Mouse (Mus musculus) CH12.LX (cell line): ENCODE data around the gene Sdf4. TPM values are rescaled to one million over a fixed set of nuclear protein-coding genes. Genes with fewer than 3 reads are reported as not detected.

Experiments
- DNase-seq: peaks from one replicate; pipeline ENCODE4 v3.0.0-alpha.2; 2013; ENCODE audit errors: extremely low read depth
- H3K27ac ChIP-seq: 2 replicates; pipeline ENCODE4 v1.5.1; 2012; ENCODE audit warnings: low read depth, mild to moderate bottlenecking, control low read depth, moderate library complexity; ENCODE audit not compliant: insufficient read depth
- H3K27me3 ChIP-seq: replicated peaks from 2 replicates; pipeline ENCODE3; 2012; ENCODE audit warnings: inconsistent platforms
- H3K36me3 ChIP-seq, 2 experiments: replicated peaks in 1 of 2; 2 replicates each; pipeline versions ENCODE3 to v1.6.1; 2012; ENCODE audit warnings: inconsistent platforms in 1 of 2, low read length in 1 of 2, mild to moderate bottlenecking in 1 of 2, mixed read lengths in 1 of 2, moderate library complexity in 1 of 2; ENCODE audit not compliant: control insufficient read depth in 1 of 2, insufficient read depth in 1 of 2
- H3K4me1 ChIP-seq, 2 experiments: 2 replicates each; pipeline ENCODE4 v1.6.1; 2012; ENCODE audit warnings: inconsistent platforms in 1 of 2, moderate library complexity in 1 of 2; ENCODE audit not compliant: insufficient read depth in 2 of 2, control insufficient read depth in 1 of 2
- H3K4me2 ChIP-seq: 2 replicates; pipeline ENCODE4 v1.6.1; 2012; ENCODE audit warnings: low read depth, mild to moderate bottlenecking, control low read depth; ENCODE audit not compliant: poor library complexity, insufficient read depth, severe bottlenecking
- H3K4me3 ChIP-seq, 3 experiments: fragments of 150-350 bp in 1 of 3; sonication (generic) in 1 of 3; replicated peaks in 1 of 3; 2 replicates each; pipeline versions ENCODE3 to v1.5.1; 2011 to 2012; ENCODE audit warnings: low read depth in 2 of 3, low read length in 2 of 3, mild to moderate bottlenecking in 2 of 3, moderate library complexity in 2 of 3, control low read depth in 1 of 3, improper control_type of control experiment in 1 of 3, inconsistent platforms in 1 of 3, mixed read lengths in 1 of 3; ENCODE audit not compliant: poor library complexity in 1 of 3
- H3K79me2 ChIP-seq: replicated peaks from 2 replicates; pipeline ENCODE4 v1.6.1; 2012; ENCODE audit warnings: mild to moderate bottlenecking, moderate library complexity; ENCODE audit not compliant: control insufficient read depth, poor library complexity, insufficient read depth, severe bottlenecking; ENCODE audit errors: extremely low read depth
- H3K9ac ChIP-seq: 2 replicates; pipeline ENCODE4 v1.6.1; 2012; ENCODE audit warnings: low read depth, mild to moderate bottlenecking, control low read depth, moderate library complexity; ENCODE audit not compliant: insufficient read depth
- H3K9me3 ChIP-seq: replicated peaks from 2 replicates; pipeline ENCODE3; 2012; ENCODE audit warnings: low read length, inconsistent platforms, mixed read lengths
- CHD2 ChIP-seq: IDR thresholded peaks from 2 replicates; pipeline ENCODE4 v1.6.1; 2011; ENCODE audit warnings: low read length, improper control_type of control experiment
- CTCF ChIP-seq, 2 experiments: IDR thresholded peaks in 1 of 2; conservative IDR thresholded peaks in 1 of 2; 2 replicates each; pipeline ENCODE4 v1.5.1; 2011 to 2012; ENCODE audit warnings: low read depth in 2 of 2, low read length in 2 of 2, improper control_type of control experiment in 1 of 2, inconsistent platforms in 1 of 2, mild to moderate bottlenecking in 1 of 2, moderate library complexity in 1 of 2
- ELF1 ChIP-seq: IDR thresholded peaks from 2 replicates; pipeline ENCODE4 v1.6.1; 2014; ENCODE audit warnings: low read depth, mild to moderate bottlenecking, inconsistent platforms, low read length, improper control_type of control experiment
- EP300 ChIP-seq: IDR thresholded peaks from 2 replicates; pipeline ENCODE4 v1.6.1; 2011; ENCODE audit warnings: low read length, improper control_type of control experiment
- ETS1 ChIP-seq: conservative IDR thresholded peaks from 2 replicates; pipeline ENCODE4 v1.6.1; 2012; ENCODE audit warnings: low read depth, mild to moderate bottlenecking, inconsistent platforms, low read length, improper control_type of control experiment, moderate library complexity
- HCFC1 ChIP-seq: IDR thresholded peaks from 2 replicates; pipeline ENCODE4 v1.6.1; 2012; ENCODE audit warnings: low read depth, mild to moderate bottlenecking, inconsistent platforms, low read length, improper control_type of control experiment
- IRF4 ChIP-seq: IDR thresholded peaks from 2 replicates; pipeline ENCODE4 v1.6.1; 2014; ENCODE audit warnings: low read depth, mild to moderate bottlenecking, inconsistent platforms, low read length, improper control_type of control experiment
- MAFK ChIP-seq: IDR thresholded peaks from 2 replicates; pipeline ENCODE4 v1.6.1; 2011; ENCODE audit warnings: low read length, improper control_type of control experiment; ENCODE audit not compliant: insufficient replicate concordance
- MEF2A ChIP-seq: IDR thresholded peaks from 2 replicates; pipeline ENCODE4 v1.6.1; 2014; ENCODE audit warnings: low read depth, mild to moderate bottlenecking, inconsistent platforms, low read length, improper control_type of control experiment, borderline replicate concordance
- MXI1 ChIP-seq: IDR thresholded peaks from 2 replicates; pipeline ENCODE4 v1.6.1; 2011; ENCODE audit warnings: mild to moderate bottlenecking, low read depth, low read length, improper control_type of control experiment
- MYC ChIP-seq: IDR thresholded peaks from 2 replicates; pipeline ENCODE4 v1.6.1; 2011; ENCODE audit warnings: low read depth, mild to moderate bottlenecking, improper control_type of control experiment, low read length
- NRF1 ChIP-seq: IDR thresholded peaks from 2 replicates; pipeline ENCODE4 v1.6.1; 2014; ENCODE audit warnings: low read depth, mild to moderate bottlenecking, inconsistent platforms, low read length, improper control_type of control experiment, moderate library complexity
- POLR2A ChIP-seq: IDR thresholded peaks from 2 replicates; pipeline ENCODE4 v1.6.1; 2011; ENCODE audit warnings: low read depth, mild to moderate bottlenecking, improper control_type of control experiment, low read length
- UBTF ChIP-seq: IDR thresholded peaks from 2 replicates; pipeline ENCODE4 v1.6.1; 2012; ENCODE audit warnings: low read depth, mild to moderate bottlenecking, inconsistent platforms, low read length, improper control_type of control experiment, moderate library complexity
- ZC3H11A ChIP-seq: IDR thresholded peaks from 2 replicates; pipeline ENCODE4 v1.6.1; 2012; ENCODE audit warnings: low read depth, mild to moderate bottlenecking, inconsistent platforms, low read length, improper control_type of control experiment
- ZKSCAN1 ChIP-seq: IDR thresholded peaks from 2 replicates; pipeline ENCODE4 v1.6.1; 2012; ENCODE audit warnings: low read depth, inconsistent platforms, low read length, improper control_type of control experiment, borderline replicate concordance
- dilution Hi-C: fragments of 300-500 bp; cut with MboI; formaldehyde crosslinking; loops from 2 replicates; pipeline ENCODE4 v1.14.3; 2020; ENCODE audit warnings: low sequenced_read_pairs; ENCODE audit not compliant: extremely low pct_unique_long_range_greater_than_20kb, extremely low pct_ligation_motif_present
- in situ Hi-C: fragments of 300-500 bp; cut with MboI; formaldehyde crosslinking; loops from 3 replicates; pipeline ENCODE4 v1.14.3; 2019; ENCODE audit warnings: low sequenced_read_pairs, low pct_ligation_motif_present, low pct_unique_long_range_greater_than_20kb, mixed read lengths
- polyA plus RNA-seq: library from polyadenylated mRNA; unstranded; fragments of >175 nt; gene quantifications from 2 replicates; pipeline ENCODE4 v1.2.1, GENCODE M21; 2012; ENCODE audit warnings: low read depth; ENCODE audit not compliant: insufficient read length
- total RNA-seq, 2 experiments: library from RNA; depleted of rRNA; stranded (reverse); fragments of 300-350 nt in 1 of 2; fragments of >200 nt in 1 of 2; gene quantifications; 2 replicates each; pipeline ENCODE4 v1.2.3; 2012 to 2014

Gene Sdf4
- total and polyA plus RNA-seq, 3 experiments: 167 to 211 (median 210) TPM

GRCm38 (mm10) chr4:156013637-156014036, 21.0 kb downstream of the Sdf4 start, which contains the start of gene Tnfrsf4:
Tnfrsf4 (plus strand) TSS chr4:156013843.
- H3K36me3 ChIP-seq: peaks cover 62 to 84% of the 10 kb centered on the region in 2 experiments
- in situ Hi-C loops (no loop called here), dilution Hi-C loops (no loop called here)
- H3K27me3 ChIP-seq: no peaks in the 10 kb centered on the region
- TF ChIP-seq EP300: no peak
- TF ChIP-seq CTCF (conservative IDR thresholded peaks at IDR 0.05 in 1 of 2, IDR thresholded peaks at IDR 0.05 in 1 of 2; ENCODE audit: low read depth in 2 of 2, low read length in 2 of 2): no peak
- TF ChIP-seq POLR2A: peak; percentile 30; the same call in 1 of the 2 replicates
- no peak for TF ChIP-seq IRF4
- no peaks in the 10 kb centered on the region for H3K9me3 ChIP-seq
- H3K4me1 ChIP-seq: peaks cover 11 to 47% of the 10 kb centered on the region in 2 experiments
- DNase-seq: no peak
- no peak within 1 kb of the TSS for H3K4me2 ChIP-seq
- H3K79me2 ChIP-seq: no peaks in the 10 kb centered on the region
- H3K27ac ChIP-seq: no peak within 1 kb of the TSS
- no peak within 1 kb of the TSS for H3K9ac ChIP-seq
- peak within 1 kb of the TSS in 2 of 3 experiments; percentile 38 to 44 for H3K4me3 ChIP-seq

GRCm38 (mm10) chr4:156014436-156014835, 21.8 kb downstream of the Sdf4 start:
- no peak overlapping the region for H3K9ac ChIP-seq
- in situ Hi-C loops: no loop called here
- H3K9me3 ChIP-seq: no peaks in the 10 kb centered on the region
- dilution Hi-C loops: no loop called here
- DNase-seq: no peak
- peaks cover 54 to 77% of the 10 kb centered on the region in 2 experiments for H3K36me3 ChIP-seq
- H3K27me3 ChIP-seq: no peaks in the 10 kb centered on the region
- H3K4me2 ChIP-seq: no peak overlapping the region
- H3K4me3 ChIP-seq: peak overlapping the region in 2 of 3 experiments; percentile 38 to 44
- TF ChIP-seq IRF4 (no peak), CTCF (conservative IDR thresholded peaks at IDR 0.05 in 1 of 2, IDR thresholded peaks at IDR 0.05 in 1 of 2; ENCODE audit: low read depth in 2 of 2, low read length in 2 of 2) (no peak), ETS1 (no peak), CHD2 (no peak), MEF2A (no peak), ELF1 (no peak), MAFK (no peak), HCFC1 (no peak)
- H3K79me2 ChIP-seq: no peaks in the 10 kb centered on the region
- peaks cover 10 to 47% of the 10 kb centered on the region in 2 experiments; a peak in 3 of 4 replicates for H3K4me1 ChIP-seq
- no peak overlapping the region for H3K27ac ChIP-seq

DNA sequence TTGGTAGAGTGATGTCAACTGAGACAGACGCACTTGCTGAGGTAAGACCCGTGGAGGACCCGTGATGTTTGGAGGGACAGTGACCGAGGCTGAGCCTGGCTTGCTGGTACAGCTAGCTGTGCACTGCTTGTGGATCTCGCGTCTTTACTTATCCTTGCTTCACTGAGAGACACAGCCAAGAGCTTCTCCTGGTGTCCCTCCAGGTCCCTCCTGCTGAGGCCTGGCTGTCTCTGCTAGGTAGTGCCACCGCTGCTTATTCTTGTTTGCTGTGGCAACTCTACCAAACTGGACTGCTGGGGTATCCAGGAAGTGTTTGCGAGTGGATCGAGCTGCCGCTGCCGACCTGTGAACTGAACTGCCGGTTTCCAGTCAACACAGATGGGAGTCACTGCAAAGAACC, 27.1 kb downstream of the Sdf4 start:
- Histone ChIP-seq H3K4me1 (peaks cover 10 to 50% of the 10 kb centered on the region in 2 experiments), H3K9ac (no peak overlapping the region), H3K79me2 (no peaks in the 10 kb centered on the region), H3K27ac (no peak overlapping the region), H3K4me3 (no peak overlapping the region), H3K36me3 (peaks cover 18 to 38% of the 10 kb centered on the region in 2 experiments), H3K9me3 (no peaks in the 10 kb centered on the region), H3K27me3 (no peaks in the 10 kb centered on the region), H3K4me2 (no peak overlapping the region)
- TF ChIP-seq ZC3H11A (no peak), POLR2A (no peak), UBTF (no peak), MEF2A (no peak), ETS1 (no peak), ZKSCAN1 (no peak), MXI1 (no peak), HCFC1 (no peak), CHD2 (no peak), ELF1 (no peak), NRF1 (no peak), MYC (no peak)
- no peak for DNase-seq
- in situ Hi-C loops (no loop called here), dilution Hi-C loops (no loop called here)
